Mouse (Mus musculus) adrenal gland, postnatal 14 days (tissue): ENCODE measurements around the gene Fam102b. TPM values are rescaled to one million over a fixed set of nuclear protein-coding genes. Genes with fewer than 3 reads are reported as not detected.

Experiments used
- DNase-seq: peaks from one replicate; pipeline ENCODE4 v3.0.0; 2021; ENCODE audit warnings: mixed read lengths
- total RNA-seq: library from RNA; stranded (reverse); gene quantifications from 2 replicates; pipeline ENCODE4 v1.2.3, GENCODE M21; 2021

The Fam102b gene
- total RNA-seq, 1 experiment from 2014 or later = 10.8 TPM

DNA sequence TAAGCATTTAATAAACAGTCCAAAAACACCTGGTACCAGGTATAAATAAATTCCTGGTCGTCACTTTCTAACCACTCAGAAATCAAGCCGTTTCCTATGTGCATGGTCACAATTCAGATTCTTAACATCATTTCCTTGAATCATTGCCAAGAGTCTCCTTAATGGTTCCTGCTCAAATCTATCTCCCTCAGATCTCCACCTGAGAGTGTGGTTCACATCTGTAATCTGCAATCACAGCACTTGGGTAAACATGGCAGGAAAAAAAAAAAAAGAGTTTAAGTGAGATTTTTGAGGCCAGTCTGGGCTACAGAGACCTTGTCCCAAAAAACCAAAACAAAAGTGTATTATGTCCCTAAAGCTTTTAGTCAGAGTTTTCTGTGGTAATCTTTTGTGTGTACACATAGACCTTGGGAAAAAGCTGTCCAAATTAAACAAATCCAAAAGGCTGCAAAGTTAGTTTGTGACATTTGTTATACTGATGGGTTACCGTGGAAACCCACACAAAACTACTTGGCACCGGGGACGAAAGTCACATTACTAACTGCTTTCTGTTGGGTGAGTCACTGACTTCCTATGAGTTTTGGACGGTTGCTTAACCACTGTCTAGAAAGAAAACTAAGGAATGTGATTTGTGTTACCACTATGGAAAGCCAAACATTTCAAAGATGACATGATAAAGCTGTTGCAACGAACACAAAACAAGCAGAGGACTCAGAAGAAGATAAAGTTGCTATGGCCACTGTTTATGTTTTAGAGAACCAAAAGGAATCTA lies 16.7 kb downstream of the Fam102b start:
- peak; percentile 70 for DNase-seq

DNA sequence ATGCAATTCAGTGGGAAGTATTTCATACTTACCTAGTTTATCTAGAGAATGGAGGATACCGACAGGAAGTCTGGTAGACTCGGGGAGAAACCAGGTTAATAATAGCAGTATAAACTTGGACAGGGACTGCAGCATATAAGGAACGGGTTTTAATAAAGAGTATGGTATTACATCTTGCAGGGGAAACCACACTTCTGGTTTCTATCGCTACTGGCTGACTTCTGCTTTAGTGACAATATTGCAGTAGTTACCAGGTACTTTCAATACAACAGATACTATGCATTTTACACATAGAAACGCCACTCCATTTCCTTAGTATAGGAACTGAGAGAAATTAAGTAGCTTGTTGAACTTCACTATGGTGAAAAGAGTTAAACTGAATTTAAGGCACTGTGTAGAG lies 19.2 kb downstream of the Fam102b start:
- no peak for DNase-seq

DNA sequence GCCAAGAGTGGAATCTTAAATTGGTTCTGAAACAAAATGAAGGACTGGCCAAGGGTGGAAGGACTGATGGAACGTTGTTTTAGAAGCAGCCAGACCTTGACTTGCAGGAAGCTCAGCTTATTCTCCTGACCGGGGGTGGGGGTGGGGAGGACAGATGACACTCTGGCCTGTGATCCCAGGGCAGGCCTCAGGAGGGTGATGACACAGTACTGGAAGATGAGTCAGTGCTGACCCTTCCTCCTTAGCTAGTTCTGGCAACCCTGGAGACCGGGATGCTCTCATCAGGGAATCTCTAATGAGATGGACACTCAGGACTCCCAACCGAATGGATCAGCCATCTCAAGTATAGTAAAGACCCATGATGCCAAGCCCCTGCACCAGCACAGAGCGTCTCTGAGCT lies 21.6 kb downstream of the Fam102b start:
- no peak for DNase-seq

DNA sequence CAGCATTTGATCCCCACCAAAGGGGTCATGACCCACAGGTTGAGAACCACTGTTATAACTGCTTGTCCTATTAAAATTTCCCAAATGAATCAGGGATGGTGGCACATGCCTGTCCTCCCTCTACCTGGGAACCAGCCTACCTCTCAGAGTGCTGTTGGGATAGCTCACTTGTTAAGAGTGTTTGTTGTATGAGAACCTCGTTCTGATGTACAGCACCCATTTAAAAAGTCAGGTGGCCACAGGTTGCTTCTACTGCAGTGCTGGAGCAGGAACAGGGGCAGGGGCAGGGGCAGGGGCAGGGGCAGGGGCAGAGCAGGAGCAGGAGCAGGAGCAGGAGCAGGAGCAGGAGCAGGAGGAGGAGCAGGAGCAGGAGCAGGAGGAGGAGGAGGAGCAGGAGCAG lies 28.2 kb downstream of the Fam102b start:
- DNase-seq = no peak

GRCm38 (mm10) chr3:108997762-108998161 lies 29.6 kb downstream of the Fam102b start:
- no peak for DNase-seq

GRCm38 (mm10) chr3:108997284-108997683 lies 30.1 kb downstream of the Fam102b start:
- DNase-seq = peak; percentile 43

GRCm38 (mm10) chr3:108995379-108995778 lies 32.0 kb downstream of the Fam102b start:
- DNase-seq = no peak

DNA sequence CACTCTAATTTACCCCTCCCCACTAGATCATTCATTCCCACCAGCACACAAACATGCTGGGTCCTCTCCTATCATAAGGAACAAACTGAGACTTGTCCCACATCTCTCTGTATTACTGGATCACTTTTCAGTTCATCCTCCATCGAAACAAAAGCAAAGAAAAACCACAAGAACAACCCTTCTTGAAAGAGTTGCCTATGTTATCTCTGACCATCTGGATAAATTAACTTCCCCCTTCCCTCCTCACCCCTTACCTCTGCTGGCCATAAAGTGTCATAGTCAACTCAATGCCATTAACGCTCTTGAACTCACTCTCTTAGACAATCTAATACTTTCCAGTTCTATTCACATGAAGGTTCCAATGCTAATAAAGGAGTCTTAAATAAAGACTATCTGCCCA lies 32.9 kb downstream of the Fam102b start:
- DNase-seq = no peak

GRCm38 (mm10) chr3:108989971-108990548 lies 37.3 kb downstream of the Fam102b start:
- DNase-seq = peak; percentile 28

GRCm38 (mm10) chr3:108987009-108987659 lies 40.3 kb downstream of the Fam102b start:
- DNase-seq = no peak

GRCm38 (mm10) chr3:108986534-108986933 lies 40.9 kb downstream of the Fam102b start:
- no peak for DNase-seq

GRCm38 (mm10) chr3:108983989-108984388 lies 43.4 kb downstream of the Fam102b start:
- DNase-seq = no peak

- DNase-seq = no peak
These were observed 45.5 kb downstream of the Fam102b start for GRCm38 (mm10) chr3:108981946-108982345.

DNA sequence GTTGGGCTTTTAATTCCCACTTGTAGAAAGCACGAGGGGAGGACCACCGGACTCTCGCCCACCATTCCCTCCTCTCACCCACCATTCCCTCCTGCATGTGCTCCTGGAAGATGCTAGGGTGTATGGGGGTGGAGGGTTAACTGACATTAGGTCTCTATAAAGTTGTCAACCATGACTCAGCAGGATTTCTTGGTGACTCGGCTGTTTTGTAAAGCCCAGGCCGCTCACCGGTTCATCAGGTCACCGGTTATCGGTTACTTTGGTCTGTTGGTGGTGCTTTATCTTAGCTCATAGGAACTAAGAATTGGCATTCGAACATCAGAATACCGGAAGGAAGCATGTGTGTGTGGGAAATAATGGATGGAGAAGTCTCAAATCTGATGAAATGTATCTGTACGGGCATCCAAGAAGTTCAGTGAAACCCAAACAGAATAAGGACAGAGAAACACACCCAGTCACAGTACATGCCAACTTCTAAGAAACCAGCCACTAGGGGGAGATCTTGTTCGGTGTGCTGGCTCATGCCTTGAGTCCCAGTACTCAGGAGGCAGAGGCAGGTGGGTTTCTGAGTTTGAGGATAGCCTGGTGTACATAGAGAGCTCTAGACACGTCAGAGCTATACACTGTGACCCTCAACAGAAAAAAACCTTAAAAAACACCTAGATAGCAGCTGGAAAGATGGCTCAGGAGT lies 49.9 kb downstream of the Fam102b start:
- DNase-seq = no peak

DNA sequence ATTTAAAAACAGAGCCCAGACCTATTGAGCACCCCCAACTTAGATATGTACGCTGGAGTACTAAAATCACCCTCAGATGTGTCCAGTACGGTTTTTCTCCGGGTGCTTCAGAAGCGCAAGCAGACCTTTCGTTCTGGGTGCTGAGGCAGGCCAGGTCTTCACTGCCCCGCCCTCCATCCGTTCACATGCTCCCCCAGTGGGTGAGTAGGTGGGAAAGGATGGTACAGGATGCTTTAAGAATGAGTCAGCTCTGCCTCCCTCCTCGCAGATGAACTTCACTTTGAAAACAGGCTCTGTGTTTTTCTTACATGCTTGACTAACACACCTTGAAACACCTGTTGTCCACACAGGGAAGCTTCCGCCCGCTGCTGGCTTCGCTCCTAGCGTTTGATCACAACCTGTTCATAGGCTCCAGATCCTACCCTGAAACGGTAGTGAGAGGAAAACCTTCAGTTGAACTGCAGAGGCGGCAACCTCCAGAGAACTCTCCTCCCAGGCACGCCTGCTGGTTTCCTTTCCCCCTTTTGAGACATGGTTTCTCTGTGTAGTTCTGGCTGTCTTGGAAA lies 52.4 kb downstream of the Fam102b start:
- no peak for DNase-seq

DNA sequence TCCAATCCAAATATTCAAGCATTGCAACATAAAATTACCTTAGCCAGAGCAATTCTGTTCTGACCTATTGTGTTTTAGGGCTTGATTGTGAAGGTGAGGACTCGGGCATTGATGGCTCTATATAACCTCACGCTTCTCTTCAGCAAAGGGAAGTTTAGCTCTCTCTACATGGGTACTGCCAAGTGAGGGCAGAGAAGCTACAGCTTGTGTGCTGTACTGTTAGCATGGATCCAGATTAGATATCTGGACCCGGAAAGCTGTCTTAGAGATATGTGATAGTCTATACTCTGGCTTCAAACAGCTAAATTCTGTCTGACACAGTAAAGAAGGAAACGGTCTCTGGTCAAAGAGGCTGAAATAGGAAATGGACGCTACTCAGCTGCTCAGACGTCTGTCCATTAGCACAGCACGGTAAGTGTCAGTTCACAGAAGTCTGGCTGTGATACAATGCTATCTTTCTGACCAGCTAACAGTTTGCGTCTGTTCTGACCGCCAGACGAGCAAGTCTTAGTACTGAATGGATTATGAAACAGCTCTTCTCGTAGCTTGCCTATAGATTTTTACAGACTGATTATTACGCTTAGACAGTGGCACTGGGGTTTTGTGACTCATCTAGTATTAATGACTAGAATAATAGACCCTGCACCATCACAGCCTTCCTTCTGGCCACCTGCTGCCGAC lies 53.3 kb downstream of the Fam102b start:
- no peak for DNase-seq

- no peak for DNase-seq
These were observed 61.4 kb downstream of the Fam102b start for GRCm38 (mm10) chr3:108966051-108966450.

DNA sequence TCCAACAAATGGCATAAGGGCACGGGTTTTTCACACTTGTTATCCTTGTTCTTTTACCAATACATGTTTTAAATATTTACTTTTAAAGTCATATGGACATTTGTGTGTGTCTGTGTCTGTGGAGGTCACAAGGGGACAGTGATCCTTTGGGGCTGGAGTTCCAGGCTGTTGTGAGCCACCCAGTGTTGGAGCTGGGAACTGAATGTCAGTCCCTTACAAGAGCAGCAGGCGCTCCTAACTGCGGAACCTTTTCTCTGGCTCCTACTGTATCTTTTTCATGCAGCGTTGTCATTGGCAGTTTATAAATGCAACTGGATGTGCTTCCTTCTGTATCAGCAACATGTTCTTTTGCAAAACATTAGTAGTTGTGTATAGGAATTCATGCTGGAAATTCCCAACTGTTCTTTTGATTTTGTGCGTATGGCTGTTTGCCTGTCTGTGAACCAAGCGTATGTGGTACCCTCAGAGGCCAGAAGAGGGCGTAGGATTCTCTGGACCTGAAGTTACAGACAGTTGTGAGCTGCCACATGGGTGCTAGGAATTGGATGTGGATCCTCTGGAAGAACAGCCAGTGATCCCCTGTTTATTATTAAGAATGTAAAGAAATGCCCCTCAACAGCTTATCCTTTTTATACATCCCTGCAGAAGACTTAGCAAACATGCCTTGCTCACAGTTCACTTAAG lies 62.9 kb downstream of the Fam102b start:
- no peak for DNase-seq

DNA sequence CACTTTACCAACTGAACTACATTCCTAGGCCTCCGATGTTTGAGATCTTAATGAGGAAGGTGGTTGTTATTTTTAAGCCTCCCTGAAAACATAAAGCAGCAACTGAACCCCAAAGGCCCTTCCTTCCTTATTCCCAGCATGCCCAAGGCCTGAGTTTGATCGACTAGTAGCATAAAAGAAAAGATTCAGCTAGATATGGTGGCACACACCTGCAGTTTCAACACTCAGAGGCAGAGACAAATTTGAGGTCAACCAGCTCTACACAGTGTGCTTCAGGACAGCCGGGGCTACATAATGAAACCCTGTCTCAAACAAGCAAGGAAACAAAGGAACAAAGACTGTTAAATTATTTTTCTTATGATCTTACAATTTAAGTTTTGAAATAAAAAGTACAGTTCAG lies 63.6 kb downstream of the Fam102b start:
- DNase-seq = no peak

- DNase-seq = no peak
These were observed 64.1 kb downstream of the Fam102b start for GRCm38 (mm10) chr3:108963278-108963677.

DNA sequence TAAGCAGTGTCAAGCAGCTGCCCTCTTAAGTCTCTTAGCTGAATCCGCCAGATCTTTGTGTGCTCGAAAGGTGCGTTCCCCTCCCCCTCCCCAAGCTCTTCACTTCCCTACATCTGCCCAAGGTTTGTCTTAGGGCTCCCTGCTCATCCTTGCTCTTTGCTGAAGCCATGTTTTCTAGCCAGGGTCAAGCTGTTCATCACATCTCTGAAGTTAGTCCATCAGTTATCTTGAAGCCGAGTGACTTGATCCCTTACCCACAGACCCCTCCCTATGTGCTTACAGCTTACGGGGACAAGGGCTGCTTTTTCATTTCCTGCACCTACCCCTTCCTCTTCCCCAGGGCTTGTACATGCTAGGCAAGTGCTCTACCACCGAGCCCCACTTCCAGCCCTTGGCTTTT lies 65.8 kb downstream of the Fam102b start:
- DNase-seq = no peak
